Mouse (Mus musculus) heart, adult 2 months (tissue): ENCODE data around the gene Iqschfp.

ENCODE experiments used
- CTCF ChIP-seq: fragments of 200-600 bp; IDR thresholded peaks from 2 replicates; pipeline ENCODE4 v1.8.1; 2022; ENCODE audit warnings: antibody characterized with exemption, mild to moderate bottlenecking, moderate library complexity
- POLR2A ChIP-seq: fragments of 200-500 bp; IDR thresholded peaks from 2 replicates; pipeline ENCODE4 v1.6.1; 2011; ENCODE audit warnings: mild to moderate bottlenecking, low read depth, low read length, control low read depth; ENCODE audit not compliant: insufficient read depth

DNA sequence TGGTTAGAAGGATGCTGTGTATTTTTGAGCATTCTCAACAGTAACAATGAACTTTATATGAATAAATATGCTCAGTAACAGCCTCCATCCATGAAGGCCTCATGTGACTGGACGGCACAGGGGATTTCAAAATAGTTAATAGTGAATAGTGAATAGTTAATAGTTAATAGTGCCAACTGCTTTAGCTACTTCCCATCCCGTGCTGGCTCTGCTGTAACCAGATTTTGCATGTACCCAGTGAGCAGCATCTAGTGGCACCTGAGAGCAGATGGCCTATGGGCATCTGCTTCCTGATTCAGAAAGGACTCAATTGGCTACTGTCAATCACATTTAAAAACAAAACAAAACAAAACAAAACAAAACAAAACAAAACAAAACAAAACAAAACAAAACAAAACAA is 501.5 kb downstream of the Iqschfp start:
- TF ChIP-seq POLR2A: no peak
- TF ChIP-seq CTCF: no peak
